Mouse (Mus musculus) ES-E14 (cell line): ENCODE results near the gene Kcnh2. TPM values are rescaled to one million over a fixed set of nuclear protein-coding genes. Genes with fewer than 3 reads are reported as not detected.

Experiments
- DNase-seq: peaks from one replicate; pipeline ENCODE4 v3.0.0-alpha.2; 2013; ENCODE audit warnings: low read depth, low spot score
- H3K27ac ChIP-seq: 2 replicates; pipeline ENCODE4 v1.5.1; 2012; ENCODE audit warnings: low read depth, mild to moderate bottlenecking, low read length, moderate library complexity, mixed read lengths; ENCODE audit not compliant: poor library complexity, insufficient read depth, severe bottlenecking
- H3K36me3 ChIP-seq: 2 replicates; pipeline ENCODE4 v1.6.1; 2012; ENCODE audit warnings: mild to moderate bottlenecking, low read length, moderate library complexity, mixed read lengths; ENCODE audit not compliant: control insufficient read depth, poor library complexity, insufficient read depth, severe bottlenecking
- H3K4me1 ChIP-seq, 2 experiments: fragments of 150-350 bp in 1 of 2; sonication (generic) in 1 of 2; 2 replicates each; pipeline ENCODE4 v1.6.1; 2012; ENCODE audit warnings: low read length in 2 of 2, mild to moderate bottlenecking in 1 of 2, mixed read lengths in 1 of 2; ENCODE audit not compliant: control insufficient read depth in 2 of 2, insufficient read depth in 2 of 2, poor library complexity in 1 of 2
- H3K4me3 ChIP-seq, 2 experiments: fragments of 150-350 bp in 1 of 2; sonication (generic) in 1 of 2; 2 replicates each; pipeline ENCODE4 v1.5.1; 2012; ENCODE audit warnings: low read length in 2 of 2, low read depth in 1 of 2, mild to moderate bottlenecking in 1 of 2, mixed read lengths in 1 of 2; ENCODE audit not compliant: insufficient read depth in 1 of 2, poor library complexity in 1 of 2, severe bottlenecking in 1 of 2
- H3K9ac ChIP-seq: 2 replicates; pipeline ENCODE4 v1.6.1; 2012; ENCODE audit warnings: low read depth, mild to moderate bottlenecking, low read length, mixed read lengths; ENCODE audit not compliant: poor library complexity, insufficient read depth, severe bottlenecking
- H3K9me3 ChIP-seq: fragments of 150-350 bp; sonication (generic); 2 replicates; pipeline ENCODE4 v1.6.1; 2012; ENCODE audit warnings: low read depth, mild to moderate bottlenecking, low read length; ENCODE audit not compliant: control insufficient read depth, insufficient read depth
- CHD2 ChIP-seq: IDR thresholded peaks from 2 replicates; pipeline ENCODE4 v1.6.1; 2014; ENCODE audit warnings: mild to moderate bottlenecking, low read depth, low read length, inconsistent platforms
- HCFC1 ChIP-seq: IDR thresholded peaks from 2 replicates; pipeline ENCODE4 v1.6.1; 2012; ENCODE audit warnings: low read length, inconsistent platforms, borderline replicate concordance; ENCODE audit not compliant: insufficient read depth
- MAFK ChIP-seq: IDR thresholded peaks from 2 replicates; pipeline ENCODE4 v1.6.1; 2014; ENCODE audit warnings: mild to moderate bottlenecking, low read depth, low read length, inconsistent platforms; ENCODE audit not compliant: insufficient read depth
- ZC3H11A ChIP-seq: IDR thresholded peaks from 2 replicates; pipeline ENCODE4 v1.6.1; 2012; ENCODE audit warnings: low read depth, mild to moderate bottlenecking, inconsistent platforms, low read length, borderline replicate concordance
- ZNF384 ChIP-seq: IDR thresholded peaks from 2 replicates; pipeline ENCODE4 v1.6.1; 2012; ENCODE audit warnings: low read depth, low read length, inconsistent platforms
- in situ Hi-C, 2 experiments: fragments of 600-800 bp; cut with MboI; formaldehyde crosslinking; loops; one replicate each; pipeline ENCODE4 v1.15.1; 2025; ENCODE audit warnings: low sequenced_read_pairs in 2 of 2, inconsistent platforms in 1 of 2; ENCODE audit not compliant: unreplicated experiment in 2 of 2
- total RNA-seq: library from RNA; depleted of rRNA; stranded (reverse); fragments of 300-350 nt; gene quantifications from 2 replicates; pipeline ENCODE4 v1.2.3, GENCODE M21; 2012

The Kcnh2 gene
- total RNA-seq, 1 experiment: 6.5 TPM

GRCm38 (mm10) chr5:24389658-24390020, 38.2 kb upstream of the Kcnh2 start:
- TF ChIP-seq CHD2 (no peak), MAFK (no peak), HCFC1 (no peak), ZC3H11A (no peak), ZNF384 (no peak)
- Histone ChIP-seq H3K27ac (0 out of 2 replicates have a peak overlapping the region, but pooled peaks have one; percentile 34), H3K4me1 (peaks cover 3 to 14% of the 10 kb centered on the region in 2 experiments; a peak in 2 of 4 replicates), H3K36me3 (no peaks in the 10 kb centered on the region), H3K9ac (no peak overlapping the region), H3K4me3 (peak overlapping the region in 1 of 2 experiments; percentile 14; a peak in 1 of 4 replicates), H3K9me3 (no peaks in the 10 kb centered on the region)
- no peak for DNase-seq
- in situ Hi-C loops: no loop called here

GRCm38 (mm10) chr5:24389011-24389657, 37.7 kb upstream of the Kcnh2 start:
- Histone ChIP-seq H3K9me3 (no peaks in the 10 kb centered on the region), H3K9ac (no peak overlapping the region; the same call in 1 of the 2 replicates), H3K27ac (0 out of 2 replicates have a peak overlapping the region, but pooled peaks have one; percentile 34), H3K4me3 (peak overlapping the region in 1 of 2 experiments; percentile 14; a peak in 1 of 4 replicates), H3K4me1 (peaks cover 4 to 14% of the 10 kb centered on the region in 2 experiments; a peak in 2 of 4 replicates), H3K36me3 (no peaks in the 10 kb centered on the region)
- TF ChIP-seq HCFC1 (no peak), ZC3H11A (no peak)
- DNase-seq: no peak
- in situ Hi-C loops: no loop called here

- in situ Hi-C loops: no loop called here
- H3K27ac ChIP-seq: no peak overlapping the region
- DNase-seq: no peak
- H3K9ac ChIP-seq: peak overlapping the region; percentile 60
- TF ChIP-seq CHD2: no peak
- TF ChIP-seq MAFK: no peak
- no peak for TF ChIP-seq ZNF384
- TF ChIP-seq HCFC1: no peak
- TF ChIP-seq ZC3H11A: no peak
- H3K4me3 ChIP-seq: peak overlapping the region; percentile 57 to 66
- H3K36me3 ChIP-seq: no peaks in the 10 kb centered on the region
- H3K9me3 ChIP-seq: no peaks in the 10 kb centered on the region
- H3K4me1 ChIP-seq: peaks cover 2 to 10% of the 10 kb centered on the region in 2 experiments; a peak in 1 of 4 replicates
Measured at GRCm38 (mm10) chr5:24388246-24388915, 37.0 kb upstream of the Kcnh2 start.

- TF ChIP-seq CHD2 (no peak), HCFC1 (peak; percentile 23; the same call in 1 of the 2 replicates)
- H3K9ac ChIP-seq: peak overlapping the region; percentile 60
- no peak overlapping the region for H3K27ac ChIP-seq
- peaks cover 2 to 10% of the 10 kb centered on the region in 2 experiments; a peak in 1 of 4 replicates for H3K4me1 ChIP-seq
- no peaks in the 10 kb centered on the region for H3K36me3 ChIP-seq
- DNase-seq: no peak
- H3K4me3 ChIP-seq: peak overlapping the region; percentile 57 to 66
- H3K9me3 ChIP-seq: no peaks in the 10 kb centered on the region
- in situ Hi-C loops: no loop called here
Measured at GRCm38 (mm10) chr5:24387264-24388241, 36.1 kb upstream of the Kcnh2 start.
